In genomic region chr19:53105374-53106090, GRCm38 (mm10) we compare ENCODE assay signal across 8 mouse cellular contexts. TPM values are rescaled to one million over a fixed set of nuclear protein-coding genes. Genes with fewer than 3 reads are reported as not detected.
DNase-seq lines count a peak whose midpoint lies in the region; ATAC-seq and TF ChIP-seq lines count a peak whose summit lies in the region.
"Had no signal": no experiment of that assay in that cellular context is flagged by ENCODE, and none has a peak within 500 bp of the region (broad histone marks: within the 10 kb centered on the region; RNA-seq: fewer than 3 reads in every experiment).

No protein-coding gene starts in this region.

- TF ChIP-seq CTCF in cerebellum, adult 2 months (IDR thresholded peaks at IDR 0.05; ENCODE audit: borderline replicate concordance, insufficient read depth, low read depth, low read length): no peak

- no peak for TF ChIP-seq POLR2A in cerebellum, adult 2 months (IDR thresholded peaks at IDR 0.05; ENCODE audit: borderline replicate concordance, insufficient read depth, low read length)

- no peak overlapping the region for H3K27ac ChIP-seq in heart, embryonic 11.5 days (ENCODE audit: low read depth, low read length)
- no peak overlapping the region for H3K27ac ChIP-seq in cerebellum, adult 2 months (ENCODE audit: insufficient read depth, low read length)
- H3K27ac ChIP-seq: embryonic facial prominence, embryonic 12.5 days had no signal

- peak; percentile 93 for DNase-seq in R1 (ENCODE audit: low read depth, low spot score)
- peak; percentile 86 for DNase-seq in adrenal gland, postnatal 25 days
- peak; percentile 93 to 94 for DNase-seq in kidney, postnatal 25 days
- peak; percentile 82 to 88 for DNase-seq in lung, postnatal 4 days
- no peak for DNase-seq in cerebellum, adult 11 months
- no peak for DNase-seq in cerebellum, adult 2 months

- peak overlapping the region; percentile 52 for H3K4me2 ChIP-seq in heart, embryonic 11.5 days
- H3K4me2 ChIP-seq: embryonic facial prominence, embryonic 12.5 days had no signal

- peak; percentile 31; the same call in 1 of the 2 replicates for ATAC-seq in heart, embryonic 11.5 days (replicated peaks; ENCODE audit: insufficient number of reproducible peaks, low FRiP score, low TSS enrichment)

- no peaks in the 10 kb centered on the region for H3K9me3 ChIP-seq in heart, embryonic 11.5 days (replicated peaks; ENCODE audit: control insufficient read depth, low read length)
- H3K9me3 ChIP-seq: embryonic facial prominence, embryonic 12.5 days had no signal

- H3K4me3 ChIP-seq in heart, embryonic 11.5 days (ENCODE audit: low read depth, low read length): 0 out of 2 replicates have a peak overlapping the region, but pooled peaks have one; percentile 14
- H3K4me3 ChIP-seq in cerebellum, adult 2 months (replicated peaks; ENCODE audit: insufficient read depth, low read depth, low read length): no peak overlapping the region
- H3K4me3 ChIP-seq: embryonic facial prominence, embryonic 12.5 days had no signal

- 46% methylated on average over 26 of the region's 26 CpGs for WGBS in heart, embryonic 11.5 days (ENCODE audit: insufficient replicate concordance)
- 64% methylated on average over 26 of the region's 26 CpGs for WGBS in cerebellum, adult 2 months

- peaks cover 18% of the 10 kb centered on the region for H3K4me1 ChIP-seq in heart, embryonic 11.5 days (ENCODE audit: control insufficient read depth, insufficient read depth, low read length)
- no peaks in the 10 kb centered on the region for H3K4me1 ChIP-seq in cerebellum, adult 2 months (ENCODE audit: control insufficient read depth, insufficient read depth, low read length)

- no peaks in the 10 kb centered on the region for H3K36me3 ChIP-seq in heart, embryonic 11.5 days (ENCODE audit: control insufficient read depth, insufficient read depth, low read length)
- H3K36me3 ChIP-seq: embryonic facial prominence, embryonic 12.5 days had no signal

- H3K9ac ChIP-seq in heart, embryonic 11.5 days (ENCODE audit: low read depth, low read length): peak overlapping the region; percentile 52; the same call in 1 of the 2 replicates
- H3K9ac ChIP-seq: embryonic facial prominence, embryonic 12.5 days had no signal

- H3K27me3 ChIP-seq in heart, embryonic 11.5 days (ENCODE audit: control insufficient read depth, insufficient read depth, low read length): no peaks in the 10 kb centered on the region
- H3K27me3 ChIP-seq in cerebellum, adult 2 months (ENCODE audit: control insufficient read depth, insufficient read depth, low read length): no peaks in the 10 kb centered on the region
- H3K27me3 ChIP-seq: embryonic facial prominence, embryonic 12.5 days had no signal

RNA-seq across cellular contexts. Expression of gene Add3, which starts 34.7 kb away (rescaled TPM):
- 48.3 and 51.8 TPM in 2 replicates for total RNA-seq in adrenal gland, postnatal 25 days (2021)
- 133 and 152 TPM in 2 replicates for polyA plus RNA-seq in heart, embryonic 11.5 days (2014; fragmentation: Nextera tagmentation; extraction: Ambion mirVana)
- 80.2 and 89.4 TPM in 2 replicates for polyA plus RNA-seq in cerebellum, adult 2 months (2012; rRNA removed)

Comparison
In these comparisons a context has a peak if more than half of its experiments do, and no peak if none do; other contexts are left out.
1. DNase-seq: peak in R1 (single experiment), adrenal gland, postnatal 25 days (single experiment), kidney, postnatal 25 days (2 of 2) and lung, postnatal 4 days (2 of 2); none in cerebellum, adult 11 months (single experiment) and cerebellum, adult 2 months (0 of 2).